Mouse (Mus musculus) liver, embryonic 15.5 days (tissue): ENCODE data around the gene Spata25. TPM values are rescaled to one million over a fixed set of nuclear protein-coding genes. Genes with fewer than 3 reads are reported as not detected.

Source experiments
- ATAC-seq: fragments of 200-750 bp; cut with Nextera tagmentation; 2 replicates; pipeline ENCODE4 v1.8.0; 2017; ENCODE audit warnings: moderate number of reproducible peaks, mild to moderate bottlenecking, moderate library complexity; ENCODE audit not compliant: insufficient read depth
- H3K27ac ChIP-seq: fragments of 300-500 bp; sonication (generic); replicated peaks from 2 replicates; pipeline ENCODE4 v1.5.1; 2015; ENCODE audit warnings: mild to moderate bottlenecking, inconsistent platforms
- H3K27me3 ChIP-seq: fragments of 300-500 bp; sonication (generic); 2 replicates; pipeline ENCODE4 v1.6.1; 2015; ENCODE audit warnings: mild to moderate bottlenecking, inconsistent platforms
- H3K36me3 ChIP-seq: fragments of 300-500 bp; sonication (generic); replicated peaks from 2 replicates; pipeline ENCODE4 v1.6.1; 2015; ENCODE audit warnings: moderate library complexity, mild to moderate bottlenecking, inconsistent platforms
- H3K4me1 ChIP-seq: fragments of 300-500 bp; sonication (generic); replicated peaks from 2 replicates; pipeline ENCODE4 v1.6.1; 2015; ENCODE audit warnings: inconsistent platforms
- H3K4me2 ChIP-seq: fragments of 300-500 bp; sonication (generic); 2 replicates; pipeline ENCODE4 v1.6.1; 2015; ENCODE audit warnings: moderate library complexity, mild to moderate bottlenecking, inconsistent platforms
- H3K4me3 ChIP-seq: fragments of 300-500 bp; sonication (generic); replicated peaks from 2 replicates; pipeline ENCODE4 v1.5.1; 2015; ENCODE audit warnings: mild to moderate bottlenecking, inconsistent platforms
- H3K9ac ChIP-seq: fragments of 300-500 bp; sonication (generic); 2 replicates; pipeline ENCODE4 v1.6.1; 2015; ENCODE audit warnings: moderate library complexity, mild to moderate bottlenecking, inconsistent platforms
- H3K9me3 ChIP-seq: fragments of 300-500 bp; sonication (generic); replicated peaks from 2 replicates; pipeline ENCODE4 v1.6.1; 2016; ENCODE audit warnings: inconsistent platforms
- WGBS: fragments of 180-500 bp; shearing (Covaris S2); methylation state at CpG from one replicate; pipeline ENCODE4 v1.1.7; 2015; ENCODE audit warnings: mixed read lengths; ENCODE audit not compliant: insufficient replicate concordance; 5-methylcytosine and 5-hydroxymethylcytosine counted together
- polyA plus RNA-seq: library from polyadenylated mRNA; unstranded; fragments of >200 nt; fragmentation: Nextera tagmentation; extraction: Ambion mirVana; gene quantifications from 2 replicates; pipeline ENCODE4 v1.2.1, GENCODE M21; 2015

The Spata25 gene
- polyA plus RNA-seq, 1 experiment from 2014 or later = not detected

DNA sequence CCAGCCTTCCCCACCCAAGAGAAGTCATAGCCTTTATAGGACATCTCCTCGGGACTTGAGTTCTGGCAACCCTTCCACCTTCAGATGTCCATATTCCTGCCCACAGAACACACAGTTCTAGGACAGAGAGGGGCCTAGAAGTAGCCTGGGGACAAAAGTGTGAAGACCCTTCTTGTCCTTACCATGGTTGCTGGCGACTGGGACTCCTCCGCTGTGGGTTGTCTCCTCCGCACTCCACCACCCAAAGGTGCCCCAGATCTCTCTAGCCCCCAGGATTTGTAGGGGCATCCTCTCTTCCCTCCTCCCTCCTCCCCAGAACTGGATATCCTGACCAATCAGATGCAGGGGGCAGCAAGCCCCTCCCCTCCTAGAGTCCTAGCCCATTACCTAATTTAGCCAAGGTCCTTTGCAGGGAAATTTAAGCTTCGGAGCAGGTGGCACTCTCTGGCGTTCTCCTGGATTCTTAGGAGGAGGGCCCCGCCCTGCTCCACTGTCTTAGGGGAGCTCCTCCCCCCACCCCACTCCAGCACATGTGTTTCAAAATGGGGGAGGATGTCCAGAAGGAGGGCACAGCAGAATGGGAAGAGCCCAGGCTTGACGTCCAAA lies 48.8 kb downstream of the Spata25 start, which contains the start of gene Tnnc2:
Gene Tnnc2 (minus strand): TSS at position 487 of the 606 bp plus-strand sequence.
- Histone ChIP-seq H3K36me3 (no peaks in the 10 kb centered on the region), H3K4me3 (no peak within 1 kb of the TSS), H3K27ac (no peak within 1 kb of the TSS), H3K4me1 (peaks cover 12% of the 10 kb centered on the region), H3K9ac (no peak within 1 kb of the TSS), H3K9me3 (no peaks in the 10 kb centered on the region), H3K4me2 (no peak within 1 kb of the TSS), H3K27me3 (peaks cover 72% of the 10 kb centered on the region)
- no peak for ATAC-seq
- whole genome bisulfite sequencing = 71% methylated on average over 8 of the region's 8 CpGs

DNA sequence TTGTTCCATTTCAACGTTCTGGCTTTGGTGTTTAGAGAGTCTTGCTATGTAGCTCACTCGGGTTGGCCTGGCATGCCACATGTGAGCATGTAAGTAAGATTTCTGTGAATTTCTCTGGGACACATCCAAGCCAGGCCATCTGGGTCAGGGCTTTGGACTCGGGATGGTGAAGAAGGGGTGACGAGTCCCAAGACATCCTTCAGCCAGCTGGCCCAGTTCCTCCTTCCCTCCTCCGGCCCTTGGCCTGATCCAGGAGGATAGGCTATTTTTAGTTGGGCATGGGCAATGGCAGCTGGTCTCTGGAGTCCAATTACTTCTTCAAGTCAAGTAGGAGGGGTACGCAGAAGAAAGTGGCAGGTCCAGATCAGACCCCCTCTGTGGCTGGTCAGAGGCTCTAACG lies 49.5 kb downstream of the Spata25 start:
- H3K4me1 ChIP-seq = peaks cover 14% of the 10 kb centered on the region
- ATAC-seq = no peak
- no peaks in the 10 kb centered on the region for H3K9me3 ChIP-seq
- H3K9ac ChIP-seq = no peak overlapping the region
- no peak overlapping the region for H3K4me2 ChIP-seq
- no peak overlapping the region for H3K27ac ChIP-seq
- 73% methylated on average over 7 of the region's 7 CpGs for WGBS
- H3K36me3 ChIP-seq = 0 out of 2 replicates have a peak, but pooled peaks cover under 1% of the 10 kb centered on the region
- peaks cover 66% of the 10 kb centered on the region for H3K27me3 ChIP-seq
- no peak overlapping the region for H3K4me3 ChIP-seq

DNA sequence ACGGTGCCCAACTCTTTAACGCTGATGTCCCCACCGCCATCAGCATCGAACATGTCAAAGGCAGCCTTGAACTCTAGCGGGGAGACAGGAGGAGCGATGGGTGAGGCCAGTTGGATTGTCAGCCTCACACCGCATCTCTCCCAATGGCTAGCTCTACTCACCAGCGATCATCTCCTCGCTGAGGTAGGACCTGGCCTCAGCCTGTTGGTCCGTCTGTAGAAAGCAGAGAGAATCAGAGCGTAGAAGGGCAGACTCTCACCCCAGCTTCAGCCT lies 50.4 kb downstream of the Spata25 start:
- Histone ChIP-seq H3K9ac (no peak overlapping the region), H3K9me3 (no peaks in the 10 kb centered on the region), H3K36me3 (peaks cover 9% of the 10 kb centered on the region), H3K27ac (no peak overlapping the region), H3K4me2 (no peak overlapping the region), H3K4me1 (peaks cover 22% of the 10 kb centered on the region), H3K27me3 (peaks cover 62% of the 10 kb centered on the region), H3K4me3 (no peak overlapping the region)
- no peak for ATAC-seq
- 82% methylated on average over 11 of the region's 11 CpGs for WGBS

DNA sequence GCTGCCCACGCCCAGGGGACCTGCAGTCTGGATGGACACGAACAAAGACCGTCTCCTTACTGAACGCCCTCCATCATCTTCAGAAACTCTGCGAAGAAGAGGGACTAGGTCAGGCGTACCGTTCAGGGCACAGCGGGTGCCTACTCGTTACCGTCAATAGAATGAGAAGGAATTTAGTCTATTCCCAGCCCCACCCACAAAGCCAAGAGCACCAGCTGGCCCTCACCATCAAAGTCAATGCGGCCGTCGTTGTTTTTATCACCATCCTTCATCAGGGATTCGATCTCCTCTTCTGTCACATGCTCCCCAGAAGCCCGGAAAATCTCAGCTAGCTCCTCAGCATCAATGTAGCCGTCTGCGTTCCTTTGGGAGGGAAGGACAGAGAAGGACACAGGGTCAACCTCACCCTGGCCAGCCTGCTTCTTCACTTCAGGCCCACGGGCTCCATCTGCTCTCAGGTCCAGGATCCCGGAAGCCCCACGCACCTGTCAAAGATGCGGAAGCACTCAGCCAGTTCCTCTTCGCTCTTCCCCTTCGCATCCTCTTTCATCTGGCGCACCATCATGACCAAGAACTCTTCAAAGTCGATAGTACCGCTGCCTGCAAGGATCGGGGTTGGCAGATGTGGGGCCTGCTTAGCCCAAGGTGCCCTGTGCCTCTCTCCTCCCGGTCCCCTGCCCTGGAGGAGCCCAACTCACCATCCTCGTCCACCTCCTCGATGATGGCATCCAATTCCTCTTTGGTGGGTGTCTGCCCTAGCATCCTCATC lies 50.9 kb downstream of the Spata25 start:
- H3K4me2 ChIP-seq = no peak overlapping the region
- H3K27me3 ChIP-seq = peaks cover 58% of the 10 kb centered on the region
- WGBS = 69% methylated on average over 30 of the region's 30 CpGs
- peaks cover 14% of the 10 kb centered on the region for H3K36me3 ChIP-seq
- ATAC-seq = no peak
- no peaks in the 10 kb centered on the region for H3K9me3 ChIP-seq
- peaks cover 28% of the 10 kb centered on the region for H3K4me1 ChIP-seq
- no peak overlapping the region for H3K4me3 ChIP-seq
- no peak overlapping the region for H3K27ac ChIP-seq
- no peak overlapping the region for H3K9ac ChIP-seq

DNA sequence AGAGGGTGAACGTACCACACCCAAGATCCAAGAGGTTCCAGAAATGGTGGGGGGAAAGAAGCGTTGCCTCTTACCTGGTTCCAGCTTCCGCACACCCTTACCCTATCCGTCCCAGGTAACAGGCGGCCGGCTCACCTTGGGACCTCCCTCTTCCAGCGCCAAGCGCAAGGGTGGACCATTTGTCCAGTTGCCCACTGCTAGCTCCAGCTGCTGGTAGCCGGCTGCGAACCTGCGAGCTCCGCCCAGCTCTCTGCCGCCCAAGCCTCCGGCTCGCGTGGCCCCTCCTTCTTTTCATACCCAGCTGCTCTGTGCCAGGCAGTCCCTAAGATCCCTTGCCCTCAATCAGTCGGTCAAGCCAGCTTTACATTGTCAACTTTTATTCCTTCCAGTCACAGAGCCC lies 51.5 kb downstream of the Spata25 start:
- peaks cover 34% of the 10 kb centered on the region for H3K4me1 ChIP-seq
- WGBS = 55% methylated on average over 17 of the region's 17 CpGs
- no peaks in the 10 kb centered on the region for H3K9me3 ChIP-seq
- no peak overlapping the region for H3K27ac ChIP-seq
- no peak overlapping the region for H3K4me3 ChIP-seq
- no peak overlapping the region for H3K9ac ChIP-seq
- H3K27me3 ChIP-seq = peaks cover 57% of the 10 kb centered on the region
- H3K36me3 ChIP-seq = peaks cover 20% of the 10 kb centered on the region
- no peak overlapping the region for H3K4me2 ChIP-seq
- no peak for ATAC-seq

Other genes starting within 250 kb of the Spata25 start
- not detected in 2 replicates for gene Wfdc6a, start 243.1 kb downstream of the Spata25 start, polyA plus RNA-seq
- gene Eppin, start 234.9 kb downstream of the Spata25 start, polyA plus RNA-seq = not detected in 2 replicates
- gene Wfdc6b, start 215.0 kb downstream of the Spata25 start, polyA plus RNA-seq = not detected in 2 replicates
- not detected in 2 replicates for gene Wfdc8, start 214.9 kb downstream of the Spata25 start, polyA plus RNA-seq
- not detected in 2 replicates for gene Wfdc16, start 189.7 kb downstream of the Spata25 start, polyA plus RNA-seq
- gene Wfdc10, start 172.5 kb downstream of the Spata25 start, polyA plus RNA-seq = not detected in 2 replicates
- gene Wfdc9, start 172.0 kb downstream of the Spata25 start, polyA plus RNA-seq = not detected in 2 replicates
- not detected in 2 replicates for gene Wfdc11, start 154.4 kb downstream of the Spata25 start, polyA plus RNA-seq
- not detected in 2 replicates for gene Wfdc13, start 143.4 kb downstream of the Spata25 start, polyA plus RNA-seq
- not detected in 2 replicates for gene Spint4, start 130.0 kb downstream of the Spata25 start, polyA plus RNA-seq
- gene Spint5, start 113.2 kb downstream of the Spata25 start, polyA plus RNA-seq = not detected in 2 replicates
- 2.3 and 2.4 TPM in 2 replicates for gene Wfdc3, start 82.6 kb downstream of the Spata25 start, polyA plus RNA-seq
- 40.5 and 41.1 TPM in 2 replicates for gene Dnttip1, start 82.6 kb downstream of the Spata25 start, polyA plus RNA-seq
- 682 and 720 TPM in 2 replicates for gene Ube2c, start 58.6 kb downstream of the Spata25 start, polyA plus RNA-seq
- 27.2 and 51.1 TPM in 2 replicates for gene Tnnc2, start 48.6 kb downstream of the Spata25 start, polyA plus RNA-seq
- 5.6 and 7.9 TPM in 2 replicates for gene Snx21, start 42.7 kb downstream of the Spata25 start, polyA plus RNA-seq
- gene Acot8, start 23.7 kb downstream of the Spata25 start, polyA plus RNA-seq = 20.3 and 21.3 TPM in 2 replicates
- 4.3 and 5.5 TPM in 2 replicates for gene Zswim3, start 23.4 kb downstream of the Spata25 start, polyA plus RNA-seq
- gene Zswim1, start 5.9 kb downstream of the Spata25 start, polyA plus RNA-seq = 4.4 TPM in 2 replicates
- 75.4 and 81.1 TPM in 2 replicates for gene Ctsa, start 4.3 kb upstream of the Spata25 start, polyA plus RNA-seq
- 1.5 and 2.5 TPM in 2 replicates for gene Neurl2, start 4.9 kb upstream of the Spata25 start, polyA plus RNA-seq
- gene Pltp, start 29.2 kb upstream of the Spata25 start, polyA plus RNA-seq = 17.8 and 23.5 TPM in 2 replicates
- gene Pcif1, start 50.8 kb upstream of the Spata25 start, polyA plus RNA-seq = 38.3 and 40.7 TPM in 2 replicates
- gene Zfp335, start 83.2 kb upstream of the Spata25 start, polyA plus RNA-seq = 5.9 and 6.9 TPM in 2 replicates
- 5.9 and 10.2 TPM in 2 replicates for gene Mmp9, start 112.2 kb upstream of the Spata25 start, polyA plus RNA-seq
- gene Slc12a5, start 132.3 kb upstream of the Spata25 start, polyA plus RNA-seq = 0.26 and 0.37 TPM in 2 replicates
- gene Ncoa5, start 206.3 kb upstream of the Spata25 start, polyA plus RNA-seq = 14.2 and 14.5 TPM in 2 replicates
- 2.8 and 3.5 TPM in 2 replicates for gene Cd40, start 227.1 kb upstream of the Spata25 start, polyA plus RNA-seq